Mouse (Mus musculus): ENCODE results near the gene Hist1h1a. TPM values are rescaled to one million over a fixed set of nuclear protein-coding genes. Genes with fewer than 3 reads are reported as not detected.
"Not testable (repeated sequence)": the region's sequence is repeated elsewhere in the genome, so short reads cannot be mapped to it uniquely, and the experiment has no call there.

Gene Hist1h1a
- 0.79 and 0.97 TPM in 2 replicates for polyA plus RNA-seq (2015; fragmentation: Nextera tagmentation; extraction: Ambion mirVana)

DNA sequence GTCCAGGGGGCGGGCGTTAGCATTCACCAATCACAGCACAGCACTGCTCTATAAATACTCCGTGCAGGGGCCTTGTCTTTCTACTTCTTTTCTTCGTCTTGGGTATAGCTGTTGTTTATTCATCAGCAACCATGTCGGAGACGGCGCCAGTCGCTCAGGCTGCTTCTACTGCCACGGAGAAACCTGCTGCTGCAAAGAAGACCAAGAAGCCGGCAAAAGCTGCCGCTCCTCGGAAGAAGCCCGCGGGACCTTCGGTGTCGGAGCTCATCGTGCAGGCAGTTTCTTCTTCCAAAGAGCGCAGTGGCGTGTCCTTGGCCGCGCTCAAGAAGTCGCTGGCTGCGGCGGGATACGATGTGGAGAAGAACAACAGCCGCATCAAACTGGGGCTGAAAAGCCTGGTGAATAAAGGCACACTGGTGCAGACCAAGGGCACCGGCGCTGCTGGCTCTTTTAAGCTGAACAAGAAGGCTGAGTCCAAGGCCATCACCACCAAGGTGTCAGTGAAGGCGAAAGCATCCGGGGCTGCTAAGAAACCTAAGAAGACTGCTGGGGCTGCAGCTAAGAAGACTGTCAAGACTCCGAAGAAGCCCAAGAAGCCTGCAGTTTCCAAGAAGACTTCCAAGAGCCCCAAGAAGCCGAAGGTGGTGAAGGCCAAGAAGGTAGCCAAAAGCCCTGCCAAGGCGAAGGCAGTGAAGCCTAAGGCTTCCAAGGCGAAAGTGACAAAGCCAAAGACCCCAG, at the start of gene Hist1h1a:
TSS of gene Hist1h1a (plus strand) at position 81 of the 738 bp plus-strand sequence.
- Histone ChIP-seq H3K36me3 (ENCODE audit: control insufficient read depth, insufficient read depth) (no peaks in the 10 kb centered on the region), H3K4me1 (ENCODE audit: control insufficient read depth, insufficient read depth, low read length) (peaks cover 20% of the 10 kb centered on the region), H3K4me2 (ENCODE audit: low read depth, low read length) (peak within 1 kb of the TSS; percentile 89), H3K9ac (ENCODE audit: low read length) (peak within 1 kb of the TSS; percentile 86), H3K9me3 (replicated peaks; ENCODE audit: control insufficient read depth, low read length) (no peaks in the 10 kb centered on the region), H3K27ac (ENCODE audit: low read length) (peak within 1 kb of the TSS; percentile 96), H3K4me3 (ENCODE audit: low read length) (peak within 1 kb of the TSS; percentile 76), H3K27me3 (ENCODE audit: control insufficient read depth, insufficient read depth, low read length) (no peaks in the 10 kb centered on the region)
- 2% methylated on average over 34 of the region's 34 CpGs for whole genome bisulfite sequencing
- ATAC-seq (replicated peaks; ENCODE audit: extremely low read depth, insufficient read depth, low FRiP score) = peak; percentile 63

DNA sequence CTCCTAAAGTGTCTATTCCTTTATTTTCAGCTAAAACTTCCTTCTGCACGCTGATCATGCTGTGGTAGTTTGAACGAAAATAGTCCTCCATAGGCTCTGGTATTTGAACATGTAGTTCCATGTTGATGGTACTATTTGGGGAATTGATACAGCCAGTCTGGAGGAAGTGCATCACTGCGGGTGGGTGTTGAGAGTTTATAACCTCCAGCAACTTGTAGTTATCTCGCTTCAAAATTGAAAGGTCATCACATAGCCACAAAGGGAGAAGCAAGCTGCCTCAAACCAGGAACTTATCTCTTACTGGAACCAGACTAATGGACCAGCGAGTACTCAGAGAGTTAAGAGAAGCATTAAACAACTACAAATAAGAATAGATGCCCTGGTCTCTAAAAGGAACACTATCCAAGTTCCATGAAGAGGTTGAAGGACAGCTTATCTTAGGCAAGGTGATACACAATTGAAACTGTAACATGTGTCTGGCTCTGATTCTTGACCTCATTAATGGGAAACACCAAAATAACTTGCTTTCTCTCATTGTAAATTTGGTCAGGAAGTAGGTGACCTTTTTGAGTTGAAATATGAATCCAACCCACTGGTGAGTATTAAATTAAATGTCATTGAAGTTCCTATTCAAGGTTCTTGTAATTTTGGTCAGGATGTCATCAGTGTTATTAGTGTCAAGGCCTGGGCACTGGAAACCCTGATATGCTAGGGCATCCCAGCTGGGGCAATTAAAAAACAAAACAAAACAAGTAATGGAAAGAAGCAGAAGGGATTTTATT, 47.0 kb upstream of the Hist1h1a start:
- H3K9me3 ChIP-seq (replicated peaks; ENCODE audit: control insufficient read depth, low read length) = no peaks in the 10 kb centered on the region
- H3K27me3 ChIP-seq (ENCODE audit: control insufficient read depth, insufficient read depth, low read length) = no peaks in the 10 kb centered on the region
- no peak overlapping the region for H3K9ac ChIP-seq (ENCODE audit: low read length)
- H3K4me3 ChIP-seq (ENCODE audit: low read length) = no peak overlapping the region
- ATAC-seq (replicated peaks; ENCODE audit: extremely low read depth, insufficient read depth, low FRiP score) = no peak
- no peak overlapping the region for H3K4me2 ChIP-seq (ENCODE audit: low read depth, low read length)
- WGBS = 52% methylated on average over 5 of the region's 5 CpGs
- no peaks in the 10 kb centered on the region for H3K4me1 ChIP-seq (ENCODE audit: control insufficient read depth, insufficient read depth, low read length)
- no peak overlapping the region for H3K27ac ChIP-seq (ENCODE audit: low read length)
- H3K36me3 ChIP-seq (ENCODE audit: control insufficient read depth, insufficient read depth) = no peaks in the 10 kb centered on the region

DNA sequence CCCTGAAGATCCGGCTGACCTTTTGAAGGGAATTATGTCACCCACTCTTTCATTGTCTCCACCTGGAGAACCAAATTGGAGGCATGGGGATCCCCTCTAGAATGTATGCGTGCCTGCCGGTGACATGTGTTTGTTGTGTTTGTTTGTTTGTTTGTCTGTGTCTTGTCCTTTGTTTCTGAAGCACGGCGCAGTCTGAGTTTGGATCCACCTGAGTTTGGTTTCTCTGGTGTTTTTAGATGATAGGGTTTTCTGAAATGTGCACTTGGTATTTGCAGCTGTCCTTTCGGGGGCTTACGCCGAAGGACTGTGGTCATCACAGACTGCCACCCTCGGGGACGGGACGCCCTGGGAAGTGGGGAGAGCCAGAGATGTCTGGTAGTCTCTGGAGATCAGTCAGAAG, 46.3 kb upstream of the Hist1h1a start:
- no peaks in the 10 kb centered on the region for H3K27me3 ChIP-seq (ENCODE audit: control insufficient read depth, insufficient read depth, low read length)
- H3K4me3 ChIP-seq (ENCODE audit: low read length) = no peak overlapping the region
- H3K4me2 ChIP-seq (ENCODE audit: low read depth, low read length) = no peak overlapping the region
- H3K36me3 ChIP-seq (ENCODE audit: control insufficient read depth, insufficient read depth) = no peaks in the 10 kb centered on the region
- H3K4me1 ChIP-seq (ENCODE audit: control insufficient read depth, insufficient read depth, low read length) = no peaks in the 10 kb centered on the region
- no peak overlapping the region for H3K27ac ChIP-seq (ENCODE audit: low read length)
- 49% methylated on average over 11 of the region's 11 CpGs for WGBS
- no peak overlapping the region for H3K9ac ChIP-seq (ENCODE audit: low read length)
- no peaks in the 10 kb centered on the region for H3K9me3 ChIP-seq (replicated peaks; ENCODE audit: control insufficient read depth, low read length)
- ATAC-seq (replicated peaks; ENCODE audit: extremely low read depth, insufficient read depth, low FRiP score) = no peak

DNA sequence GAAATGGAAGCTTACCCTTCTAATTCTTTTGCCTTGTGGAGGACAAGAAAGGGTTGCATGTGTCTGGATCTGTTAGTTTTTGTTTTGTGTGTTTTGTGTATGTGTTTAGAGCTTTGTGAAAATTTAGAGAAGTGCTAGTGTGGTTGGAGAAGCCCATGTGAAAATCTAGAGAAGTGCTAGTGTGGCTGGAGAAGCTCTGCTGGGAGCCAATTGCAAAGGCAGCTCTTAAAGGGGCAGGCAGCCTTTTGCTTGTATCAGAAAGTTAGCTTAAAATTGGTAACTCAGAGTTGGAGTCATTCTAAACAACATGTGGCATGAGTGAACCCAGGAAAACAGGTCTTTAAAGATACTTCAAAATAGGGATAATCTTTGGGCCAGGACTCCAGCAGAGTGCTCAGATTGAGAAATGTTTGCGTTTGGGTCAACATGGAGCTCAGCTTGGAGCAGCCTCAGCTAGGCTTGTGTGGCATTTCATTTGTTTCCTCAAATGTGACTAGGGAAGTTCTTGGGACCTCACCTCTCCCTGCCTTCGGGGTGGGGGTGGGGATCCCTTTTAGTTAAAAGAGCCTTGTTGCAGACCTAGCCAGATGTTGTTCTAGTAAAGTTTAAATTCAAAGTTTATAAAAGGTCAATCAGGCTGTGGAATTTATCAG, 45.7 kb upstream of the Hist1h1a start:
- H3K9me3 ChIP-seq (replicated peaks; ENCODE audit: control insufficient read depth, low read length); H3K4me2 ChIP-seq (ENCODE audit: low read depth, low read length); ATAC-seq (replicated peaks; ENCODE audit: extremely low read depth, insufficient read depth, low FRiP score); H3K9ac ChIP-seq (ENCODE audit: low read length); H3K4me1 ChIP-seq (ENCODE audit: control insufficient read depth, insufficient read depth, low read length); H3K4me3 ChIP-seq (ENCODE audit: low read length); H3K36me3 ChIP-seq (ENCODE audit: control insufficient read depth, insufficient read depth); H3K27ac ChIP-seq (ENCODE audit: low read length); H3K27me3 ChIP-seq (ENCODE audit: control insufficient read depth, insufficient read depth, low read length): not testable (repeated sequence)
- WGBS = 29% methylated on average over 2 of the region's 2 CpGs

DNA sequence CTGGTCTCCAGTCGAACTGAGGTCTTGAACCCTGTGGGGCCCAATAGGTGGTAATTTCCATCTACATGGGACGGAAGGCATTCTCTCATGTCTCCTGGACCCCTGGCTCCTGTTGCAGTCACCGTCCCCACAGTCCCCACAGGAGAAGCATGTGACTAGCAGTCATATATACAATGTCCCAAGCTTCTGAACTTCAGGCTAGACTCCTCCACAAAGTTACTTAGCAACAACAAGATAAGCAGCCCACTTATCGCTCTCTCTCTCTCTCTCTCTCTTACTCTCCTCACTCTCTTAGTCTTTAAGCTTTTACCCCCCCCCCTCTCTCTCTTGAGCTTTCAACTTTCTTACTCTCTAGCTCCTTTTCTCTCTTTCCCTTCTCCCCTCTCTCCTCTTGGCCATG, 39.2 kb upstream of the Hist1h1a start:
- no peak overlapping the region for H3K9ac ChIP-seq (ENCODE audit: low read length)
- no peaks in the 10 kb centered on the region for H3K9me3 ChIP-seq (replicated peaks; ENCODE audit: control insufficient read depth, low read length)
- no peaks in the 10 kb centered on the region for H3K27me3 ChIP-seq (ENCODE audit: control insufficient read depth, insufficient read depth, low read length)
- H3K4me3 ChIP-seq (ENCODE audit: low read length) = no peak overlapping the region
- H3K4me1 ChIP-seq (ENCODE audit: control insufficient read depth, insufficient read depth, low read length) = peaks cover 2% of the 10 kb centered on the region
- ATAC-seq (replicated peaks; ENCODE audit: extremely low read depth, insufficient read depth, low FRiP score) = no peak
- 48% methylated on average over 4 of the region's 4 CpGs for WGBS
- no peak overlapping the region for H3K27ac ChIP-seq (ENCODE audit: low read length)
- H3K4me2 ChIP-seq (ENCODE audit: low read depth, low read length) = no peak overlapping the region
- H3K36me3 ChIP-seq (ENCODE audit: control insufficient read depth, insufficient read depth) = no peaks in the 10 kb centered on the region

DNA sequence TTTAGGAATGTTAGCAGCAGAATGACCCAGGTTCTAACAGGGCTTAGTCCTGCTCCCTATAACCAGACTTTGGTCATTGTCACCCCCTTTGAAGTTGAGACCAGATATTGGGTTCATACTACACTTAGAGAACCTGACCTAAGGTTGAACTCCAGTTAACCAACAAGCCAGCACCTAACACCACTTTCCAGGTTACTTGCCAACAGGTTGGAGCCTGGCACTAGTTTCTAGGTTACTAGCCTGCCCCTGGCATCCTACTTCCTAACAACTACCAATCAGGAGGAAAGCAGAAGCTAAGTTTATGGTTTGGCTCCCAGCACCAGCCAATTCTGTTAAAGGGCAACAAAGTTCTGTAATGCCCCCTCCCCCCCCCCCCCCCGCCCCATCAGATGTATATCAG, 38.3 kb upstream of the Hist1h1a start:
- no peak for ATAC-seq (replicated peaks; ENCODE audit: extremely low read depth, insufficient read depth, low FRiP score)
- H3K4me2 ChIP-seq (ENCODE audit: low read depth, low read length) = no peak overlapping the region

DNA sequence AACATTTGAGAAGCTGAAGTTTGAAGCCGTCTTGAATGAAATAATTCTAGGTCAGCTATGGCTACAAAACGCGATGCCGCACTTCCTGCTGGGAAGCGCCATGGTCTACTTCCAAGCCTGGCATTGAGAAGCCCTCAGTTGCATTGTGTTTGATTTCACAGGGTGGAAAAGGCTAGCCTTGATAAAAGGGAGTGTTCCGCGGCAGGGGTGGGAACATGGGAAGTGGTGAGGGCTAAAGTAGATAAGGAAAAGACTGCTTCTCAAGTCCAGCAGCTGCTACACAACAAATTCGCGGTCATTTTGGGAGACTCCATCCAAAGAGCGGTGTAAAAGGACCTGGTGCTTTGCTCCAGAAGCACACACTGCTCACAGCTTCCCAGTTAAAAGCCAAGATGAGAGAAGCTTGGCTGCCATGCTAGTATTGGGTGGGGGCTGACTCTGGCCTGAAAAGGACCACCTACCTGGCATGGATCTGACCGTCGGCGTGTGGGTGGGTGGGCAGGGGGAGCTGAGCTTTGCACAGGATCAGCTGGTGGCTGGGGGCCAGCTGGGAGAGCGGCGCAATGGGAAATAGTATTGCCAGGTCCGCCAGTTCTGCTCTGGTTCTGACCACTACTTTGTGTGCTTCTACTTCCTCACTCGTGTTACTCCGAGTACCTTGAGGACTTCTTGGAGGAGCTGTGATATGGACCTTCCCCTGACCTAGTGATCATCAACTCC, 34.8 kb upstream of the Hist1h1a start:
- WGBS = 70% methylated on average over 18 of the region's 18 CpGs
- no peaks in the 10 kb centered on the region for H3K36me3 ChIP-seq (ENCODE audit: control insufficient read depth, insufficient read depth)
- H3K4me3 ChIP-seq (ENCODE audit: low read length) = no peak overlapping the region
- no peaks in the 10 kb centered on the region for H3K9me3 ChIP-seq (replicated peaks; ENCODE audit: control insufficient read depth, low read length)
- no peak overlapping the region for H3K4me2 ChIP-seq (ENCODE audit: low read depth, low read length)
- H3K27ac ChIP-seq (ENCODE audit: low read length) = no peak overlapping the region
- ATAC-seq (replicated peaks; ENCODE audit: extremely low read depth, insufficient read depth, low FRiP score) = no peak
- H3K9ac ChIP-seq (ENCODE audit: low read length) = no peak overlapping the region
- H3K27me3 ChIP-seq (ENCODE audit: control insufficient read depth, insufficient read depth, low read length) = no peaks in the 10 kb centered on the region
- peaks cover 2% of the 10 kb centered on the region for H3K4me1 ChIP-seq (ENCODE audit: control insufficient read depth, insufficient read depth, low read length)

More for the DNA sequence above, 38.3 kb upstream of the Hist1h1a start:
- no peaks in the 10 kb centered on the region for H3K27me3 ChIP-seq (ENCODE audit: control insufficient read depth, insufficient read depth, low read length)
- H3K27ac ChIP-seq (ENCODE audit: low read length) = no peak overlapping the region
- WGBS = no CpG with 5 or more reads among the region's 1 CpGs
- no peaks in the 10 kb centered on the region for H3K36me3 ChIP-seq (ENCODE audit: control insufficient read depth, insufficient read depth)
- H3K9ac ChIP-seq (ENCODE audit: low read length) = no peak overlapping the region
- H3K9me3 ChIP-seq (replicated peaks; ENCODE audit: control insufficient read depth, low read length) = no peaks in the 10 kb centered on the region
- peaks cover 2% of the 10 kb centered on the region for H3K4me1 ChIP-seq (ENCODE audit: control insufficient read depth, insufficient read depth, low read length)
- no peak overlapping the region for H3K4me3 ChIP-seq (ENCODE audit: low read length)

DNA sequence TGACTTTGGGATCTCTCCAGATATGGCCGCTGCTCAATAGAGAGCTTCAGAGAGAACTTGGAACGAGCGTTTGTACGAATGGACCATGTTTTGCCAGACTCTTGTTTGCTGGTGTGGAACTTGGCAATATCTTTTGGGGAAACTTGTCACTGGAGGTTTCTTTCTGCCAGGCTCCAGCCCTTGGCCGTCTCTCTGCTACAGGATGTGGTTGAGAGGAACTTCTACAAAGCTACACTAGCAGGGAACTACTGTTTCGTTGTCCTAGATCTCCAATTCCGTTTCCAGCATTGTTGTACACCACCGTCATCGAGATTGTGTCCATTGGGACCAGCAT, 34.3 kb upstream of the Hist1h1a start:
- 85% methylated on average over 9 of the region's 9 CpGs for WGBS
- Histone ChIP-seq H3K4me1 (ENCODE audit: control insufficient read depth, insufficient read depth, low read length) (peaks cover under 1% of the 10 kb centered on the region), H3K4me2 (ENCODE audit: low read depth, low read length) (no peak overlapping the region), H3K36me3 (ENCODE audit: control insufficient read depth, insufficient read depth) (no peaks in the 10 kb centered on the region), H3K9me3 (replicated peaks; ENCODE audit: control insufficient read depth, low read length) (no peaks in the 10 kb centered on the region), H3K27ac (ENCODE audit: low read length) (no peak overlapping the region), H3K9ac (ENCODE audit: low read length) (no peak overlapping the region), H3K27me3 (ENCODE audit: control insufficient read depth, insufficient read depth, low read length) (no peaks in the 10 kb centered on the region), H3K4me3 (ENCODE audit: low read length) (no peak overlapping the region)
- no peak for ATAC-seq (replicated peaks; ENCODE audit: extremely low read depth, insufficient read depth, low FRiP score)

Measured in heart, embryonic 16.5 days (tissue).